Mouse (Mus musculus) ovary, postnatal 10 days (tissue): ENCODE measurements around the gene Camk2g.
A peak's percentile ranks its signal among the peaks of the same experiment; 100 is the strongest.

ENCODE experiments used
- DNase-seq: peaks from one replicate; pipeline ENCODE4 v3.0.0; 2022; ENCODE audit warnings: low spot score

The Camk2g gene

GRCm38 (mm10) chr14:20806116-20806840 lies 12.4 kb upstream of the Camk2g start:
- DNase-seq: no peak

GRCm38 (mm10) chr14:20804964-20805672 lies 11.2 kb upstream of the Camk2g start:
- peak; percentile 62 for DNase-seq

GRCm38 (mm10) chr14:20804481-20804880 lies 10.6 kb upstream of the Camk2g start:
- no peak for DNase-seq

GRCm38 (mm10) chr14:20803606-20803938 lies 9.7 kb upstream of the Camk2g start:
- DNase-seq: peak; percentile 62

- no peak for DNase-seq
Observed at GRCm38 (mm10) chr14:20802926-20803605, 9.2 kb upstream of the Camk2g start.

- DNase-seq: peak; percentile 61
Observed at GRCm38 (mm10) chr14:20798761-20799160, 4.9 kb upstream of the Camk2g start.

GRCm38 (mm10) chr14:20798300-20798699 lies 4.4 kb upstream of the Camk2g start:
- DNase-seq: no peak

GRCm38 (mm10) chr14:20796643-20797042 lies 2.8 kb upstream of the Camk2g start:
- DNase-seq: no peak

GRCm38 (mm10) chr14:20796170-20796569 lies 2.3 kb upstream of the Camk2g start:
- no peak for DNase-seq

GRCm38 (mm10) chr14:20795423-20796152 lies 1.7 kb upstream of the Camk2g start:
- no peak for DNase-seq

- no peak for DNase-seq
Observed at GRCm38 (mm10) chr14:20794589-20794988, 701 bp upstream of the Camk2g start.

GRCm38 (mm10) chr14:20792922-20793757 lies 748 bp downstream of the Camk2g start:
- no peak for DNase-seq

GRCm38 (mm10) chr14:20792243-20792921 lies 1.5 kb downstream of the Camk2g start:
- DNase-seq: no peak

GRCm38 (mm10) chr14:20791511-20792242 lies 2.2 kb downstream of the Camk2g start:
- no peak for DNase-seq

- DNase-seq: no peak
Observed at GRCm38 (mm10) chr14:20790996-20791395, 2.9 kb downstream of the Camk2g start.

- DNase-seq: no peak
Observed at GRCm38 (mm10) chr14:20790445-20790844, 3.4 kb downstream of the Camk2g start.

GRCm38 (mm10) chr14:20789593-20789992 lies 4.3 kb downstream of the Camk2g start:
- no peak for DNase-seq

GRCm38 (mm10) chr14:20788151-20788550 lies 5.7 kb downstream of the Camk2g start:
- no peak for DNase-seq

- DNase-seq: no peak
Observed at GRCm38 (mm10) chr14:20786611-20787015, 7.3 kb downstream of the Camk2g start.

- no peak for DNase-seq
Observed at GRCm38 (mm10) chr14:20786020-20786419, 7.9 kb downstream of the Camk2g start.
